In the genomic region with DNA sequence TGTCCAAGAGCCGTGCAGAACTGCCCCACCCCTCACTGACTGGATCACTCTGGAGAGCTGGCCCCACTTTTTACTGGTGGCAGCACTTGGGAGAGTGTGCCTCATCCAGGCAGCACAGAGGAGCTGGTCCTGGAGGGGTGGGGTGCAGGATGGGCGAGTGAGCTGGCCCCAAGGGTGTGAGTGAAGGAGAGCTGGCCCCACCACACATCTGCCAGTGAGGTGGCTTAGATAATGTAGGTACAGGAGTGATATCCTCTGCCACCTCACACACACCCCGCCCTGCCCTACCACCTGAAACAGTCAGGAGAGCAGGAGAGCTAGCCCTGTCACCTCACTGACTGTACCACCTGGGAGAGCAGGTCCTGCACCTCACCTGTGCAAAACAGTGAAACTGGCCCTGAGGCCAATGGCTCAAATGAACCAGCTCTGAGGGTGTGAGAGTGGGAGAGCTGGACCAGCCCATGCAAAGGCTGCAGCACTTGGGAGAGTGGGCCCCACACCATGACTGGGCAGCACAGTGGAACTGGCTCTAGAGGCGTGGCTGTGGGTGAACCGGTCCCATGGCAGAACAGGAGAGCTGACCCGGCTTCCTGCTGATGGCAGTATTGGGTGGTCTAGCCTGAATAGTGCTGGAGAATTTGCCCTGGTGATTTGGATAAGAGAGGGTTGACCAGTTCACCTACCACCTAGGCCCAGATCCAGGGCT, we compare ENCODE assay signal across 37 mouse cellular contexts. TPM values are rescaled to one million over a fixed set of nuclear protein-coding genes. Genes with fewer than 3 reads are reported as not detected.
DNase-seq lines count a peak whose midpoint lies in the region; ATAC-seq and TF ChIP-seq lines count a peak whose summit lies in the region.
"Had no signal": no experiment of that assay in that cellular context is flagged by ENCODE, and none has a peak within 500 bp of the region (broad histone marks: within the 10 kb centered on the region; RNA-seq: fewer than 3 reads in every experiment).

No protein-coding gene starts in this region.

- no peaks in the 10 kb centered on the region for H3K27me3 ChIP-seq in cerebellum, adult 2 months (ENCODE audit: control insufficient read depth, insufficient read depth, low read length)
- H3K27me3 ChIP-seq in kidney, embryonic 16.5 days (ENCODE audit: insufficient read depth, low read length), result no peaks in the 10 kb centered on the region
- H3K27me3 ChIP-seq in kidney, embryonic 15.5 days, result no peaks in the 10 kb centered on the region
- H3K27me3 ChIP-seq in intestine, embryonic 16.5 days (replicated peaks; ENCODE audit: control insufficient read depth, insufficient read depth, low read length), result no peaks in the 10 kb centered on the region
- no peaks in the 10 kb centered on the region for H3K27me3 ChIP-seq in stomach, embryonic 15.5 days (replicated peaks)
- H3K27me3 ChIP-seq: heart, embryonic 15.5 days; neural tube, embryonic 12.5 days had no signal

- peak overlapping the region; percentile 81 for H3K27ac ChIP-seq in cerebellum, adult 2 months (ENCODE audit: insufficient read depth, low read length)
- H3K27ac ChIP-seq in kidney, embryonic 16.5 days (ENCODE audit: low read length), result no peak overlapping the region
- no peak overlapping the region for H3K27ac ChIP-seq in kidney, embryonic 15.5 days
- H3K27ac ChIP-seq in intestine, embryonic 16.5 days (ENCODE audit: low read length), result no peak overlapping the region
- H3K27ac ChIP-seq in stomach, embryonic 15.5 days, result no peak overlapping the region
- H3K27ac ChIP-seq: forebrain, embryonic 10.5 days; heart, embryonic 15.5 days; macrophage; neural tube, embryonic 12.5 days had no signal

- 0 out of 2 replicates have a peak, but pooled peaks have one; percentile 32 for ATAC-seq in kidney, embryonic 16.5 days (ENCODE audit: low FRiP score, low TSS enrichment)
- ATAC-seq in kidney, embryonic 15.5 days (replicated peaks; ENCODE audit: low FRiP score), result no peak
- ATAC-seq in intestine, embryonic 16.5 days, result peak; percentile 31
- ATAC-seq in stomach, embryonic 15.5 days (ENCODE audit: insufficient read depth, low FRiP score, low read depth), result peak; percentile 36; the same call in 1 of the 2 replicates
- ATAC-seq: forebrain, postnatal 0 days; hindbrain, embryonic 16.5 days; midbrain, embryonic 16.5 days had no signal

- H3K4me3 ChIP-seq in cerebellum, adult 2 months (replicated peaks; ENCODE audit: insufficient read depth, low read depth, low read length), result no peak overlapping the region
- H3K4me3 ChIP-seq in kidney, embryonic 16.5 days (ENCODE audit: low read length), result no peak overlapping the region
- no peak overlapping the region for H3K4me3 ChIP-seq in kidney, embryonic 15.5 days (replicated peaks)
- H3K4me3 ChIP-seq in intestine, embryonic 16.5 days (ENCODE audit: low read length), result no peak overlapping the region
- H3K4me3 ChIP-seq in stomach, embryonic 15.5 days (replicated peaks), result no peak overlapping the region
- H3K4me3 ChIP-seq: forebrain, embryonic 10.5 days; heart, embryonic 15.5 days; neural tube, embryonic 12.5 days had no signal

- TF ChIP-seq POLR2A in cerebellum, adult 2 months (IDR thresholded peaks at IDR 0.05; ENCODE audit: borderline replicate concordance, insufficient read depth, low read length), result no peak

- no peaks in the 10 kb centered on the region for H3K9me3 ChIP-seq in kidney, embryonic 16.5 days (ENCODE audit: low read length)
- H3K9me3 ChIP-seq in kidney, embryonic 15.5 days (replicated peaks), result no peaks in the 10 kb centered on the region
- H3K9me3 ChIP-seq in intestine, embryonic 16.5 days (ENCODE audit: control insufficient read depth, low read length), result no peaks in the 10 kb centered on the region
- no peaks in the 10 kb centered on the region for H3K9me3 ChIP-seq in stomach, embryonic 15.5 days
- H3K9me3 ChIP-seq: forebrain, embryonic 10.5 days; heart, embryonic 15.5 days; neural tube, embryonic 12.5 days had no signal

- no peak for TF ChIP-seq CTCF in cerebellum, adult 2 months (IDR thresholded peaks at IDR 0.05; ENCODE audit: borderline replicate concordance, insufficient read depth, low read depth, low read length)

- DNase-seq in cerebellum, adult 2 months, result no peak
- DNase-seq in cerebellum, postnatal 4 days (ENCODE audit: low spot score in 2 of 2), result no peak
- no peak for DNase-seq in adrenal gland, adult 8-10 months
- DNase-seq in MN1 (ENCODE audit: low spot score), result no peak
- DNase-seq: embryo, embryonic 11 days; forebrain, postnatal 0 days; gastrocnemius, postnatal 10 days; kidney, adult 9 months; kidney, postnatal 25 days; left cerebral cortex, postnatal 4 days; lung, adult 2 months; lung, postnatal 10 days; right cerebral cortex, adult 18-20 months; right cerebral cortex, postnatal 4 days had no signal

- 77% methylated on average over 6 of the region's 6 CpGs for WGBS in cerebellum, adult 2 months
- 74% methylated on average over 6 of the region's 6 CpGs for whole genome bisulfite sequencing in kidney, embryonic 16.5 days
- 65% methylated on average over 6 of the region's 6 CpGs for WGBS in kidney, embryonic 15.5 days
- 53% methylated on average over 6 of the region's 6 CpGs for WGBS in intestine, embryonic 16.5 days
- 69% methylated on average over 6 of the region's 6 CpGs for WGBS in stomach, embryonic 15.5 days

- H3K9ac ChIP-seq in kidney, embryonic 16.5 days (replicated peaks; ENCODE audit: low read length), result no peak overlapping the region
- no peak overlapping the region for H3K9ac ChIP-seq in kidney, embryonic 15.5 days
- peak overlapping the region; percentile 22; the same call in 1 of the 2 replicates for H3K9ac ChIP-seq in intestine, embryonic 16.5 days (ENCODE audit: low read depth, low read length)
- H3K9ac ChIP-seq in stomach, embryonic 15.5 days, result no peak overlapping the region
- H3K9ac ChIP-seq: forebrain, postnatal 0 days; heart, embryonic 15.5 days; neural tube, embryonic 12.5 days had no signal

- no peaks in the 10 kb centered on the region for H3K36me3 ChIP-seq in kidney, embryonic 16.5 days (ENCODE audit: insufficient read depth, low read length)
- H3K36me3 ChIP-seq in kidney, embryonic 15.5 days, result no peaks in the 10 kb centered on the region
- H3K36me3 ChIP-seq in intestine, embryonic 16.5 days (ENCODE audit: control insufficient read depth, insufficient read depth, low read length), result no peaks in the 10 kb centered on the region
- H3K36me3 ChIP-seq in stomach, embryonic 15.5 days, result no peaks in the 10 kb centered on the region
- H3K36me3 ChIP-seq: forebrain, embryonic 10.5 days; heart, embryonic 15.5 days; neural tube, embryonic 12.5 days had no signal

- peaks cover 65% of the 10 kb centered on the region for H3K4me1 ChIP-seq in cerebellum, adult 2 months (ENCODE audit: control insufficient read depth, insufficient read depth, low read length)
- no peaks in the 10 kb centered on the region for H3K4me1 ChIP-seq in kidney, embryonic 16.5 days (ENCODE audit: insufficient read depth, low read length)
- no peaks in the 10 kb centered on the region for H3K4me1 ChIP-seq in kidney, embryonic 15.5 days
- peaks cover 15% of the 10 kb centered on the region for H3K4me1 ChIP-seq in intestine, embryonic 16.5 days (ENCODE audit: control insufficient read depth, insufficient read depth, low read length)
- no peaks in the 10 kb centered on the region for H3K4me1 ChIP-seq in stomach, embryonic 15.5 days
- H3K4me1 ChIP-seq: forebrain, embryonic 10.5 days; heart, embryonic 15.5 days; neural tube, embryonic 12.5 days had no signal

- no peak overlapping the region for H3K4me2 ChIP-seq in kidney, embryonic 16.5 days (replicated peaks; ENCODE audit: low read depth, low read length)
- H3K4me2 ChIP-seq in kidney, embryonic 15.5 days, result no peak overlapping the region
- no peak overlapping the region for H3K4me2 ChIP-seq in intestine, embryonic 16.5 days (ENCODE audit: low read depth, low read length)
- no peak overlapping the region for H3K4me2 ChIP-seq in stomach, embryonic 15.5 days
- H3K4me2 ChIP-seq: heart, embryonic 15.5 days; midbrain, embryonic 11.5 days; neural tube, embryonic 12.5 days had no signal

RNA-seq across cellular contexts. Expression of gene Lcn12, which starts 5.6 kb away (rescaled TPM):
- polyA plus RNA-seq in cerebellum, adult 2 months (2012; rRNA removed), result not detected in 2 replicates
- not detected in 2 replicates for polyA plus RNA-seq in kidney, embryonic 16.5 days (2015; fragmentation: Nextera tagmentation; extraction: Ambion mirVana)
- polyA plus RNA-seq in kidney, embryonic 15.5 days (2015; fragmentation: Nextera tagmentation; extraction: Ambion mirVana), result not detected in 2 replicates
- 0.32 TPM in 1 of 2 replicates, not detected in the other for polyA plus RNA-seq in intestine, embryonic 16.5 days (2015; fragmentation: Nextera tagmentation; extraction: Ambion mirVana)
- polyA plus RNA-seq in stomach, embryonic 15.5 days (2015; fragmentation: Nextera tagmentation; extraction: Ambion mirVana), result not detected in 2 replicates
- not detected for total RNA-seq in adrenal gland, adult 8-10 months (2022)
- total RNA-seq: adrenal gland, postnatal 10 days; CH12.LX; ES-E14; forebrain, postnatal 0 days; gastrocnemius, postnatal 10 days; heart, postnatal 25 days; layer of hippocampus, adult 8-10 months; layer of hippocampus, postnatal 25 days; left cerebral cortex, postnatal 4 days had no signal
- polyA plus RNA-seq: C2C12; embryonic facial prominence, embryonic 14.5 days; forebrain, embryonic 10.5 days; forebrain, postnatal 0 days; heart, embryonic 15.5 days; hindbrain, embryonic 11.5 days; hindbrain, embryonic 16.5 days; intestine, embryonic 14.5 days; limb, embryonic 14.5 days; lung, adult 2 months; macrophage; midbrain, embryonic 11.5 days; midbrain, embryonic 16.5 days; neural tube, embryonic 12.5 days; spleen, adult 2 months had no signal

RNA-seq across cellular contexts. Expression of gene Fbxw5, which starts 12.4 kb away (rescaled TPM):
- 54.7 and 59.4 TPM in 2 replicates for polyA plus RNA-seq in cerebellum, adult 2 months (2012; rRNA removed)
- 105 and 115 TPM in 2 replicates for polyA plus RNA-seq in kidney, embryonic 16.5 days (2015; fragmentation: Nextera tagmentation; extraction: Ambion mirVana)
- polyA plus RNA-seq in kidney, embryonic 15.5 days (2015; fragmentation: Nextera tagmentation; extraction: Ambion mirVana), result 85.1 and 96.1 TPM in 2 replicates
- polyA plus RNA-seq in intestine, embryonic 16.5 days (2015; fragmentation: Nextera tagmentation; extraction: Ambion mirVana), result 70.2 and 71.9 TPM in 2 replicates
- 64.4 and 71.4 TPM in 2 replicates for polyA plus RNA-seq in stomach, embryonic 15.5 days (2015; fragmentation: Nextera tagmentation; extraction: Ambion mirVana)
- total RNA-seq in adrenal gland, adult 8-10 months (2022), result 100 to 1,000 TPM in 3 of 4 experiments, 10 to 100 TPM in 1; 82.5 to 114 (median 107) TPM

RNA-seq across cellular contexts. Expression of gene C8g, which starts 13.4 kb away (rescaled TPM):
- 3.6 and 4.2 TPM in 2 replicates for polyA plus RNA-seq in cerebellum, adult 2 months (2012; rRNA removed)
- 9.5 and 9.6 TPM in 2 replicates for polyA plus RNA-seq in kidney, embryonic 16.5 days (2015; fragmentation: Nextera tagmentation; extraction: Ambion mirVana)
- polyA plus RNA-seq in kidney, embryonic 15.5 days (2015; fragmentation: Nextera tagmentation; extraction: Ambion mirVana), result 6.3 and 7.8 TPM in 2 replicates
- polyA plus RNA-seq in intestine, embryonic 16.5 days (2015; fragmentation: Nextera tagmentation; extraction: Ambion mirVana), result 6.8 and 8.5 TPM in 2 replicates
- 8.3 and 8.6 TPM in 2 replicates for polyA plus RNA-seq in stomach, embryonic 15.5 days (2015; fragmentation: Nextera tagmentation; extraction: Ambion mirVana)
- total RNA-seq in adrenal gland, adult 8-10 months (2022), result 1 to 10 TPM in 3 of 4 experiments, under 1 TPM in 1; 0.70 to 2.3 (median 1.6) TPM

RNA-seq across cellular contexts. Expression of gene Ptgds, which starts 18.3 kb away (rescaled TPM):
- 2,130 and 2,485 TPM in 2 replicates for polyA plus RNA-seq in cerebellum, adult 2 months (2012; rRNA removed)
- polyA plus RNA-seq in kidney, embryonic 16.5 days (2015; fragmentation: Nextera tagmentation; extraction: Ambion mirVana), result 1.8 and 4.7 TPM in 2 replicates
- 1.6 and 2.2 TPM in 2 replicates for polyA plus RNA-seq in kidney, embryonic 15.5 days (2015; fragmentation: Nextera tagmentation; extraction: Ambion mirVana)
- 4.0 and 4.5 TPM in 2 replicates for polyA plus RNA-seq in intestine, embryonic 16.5 days (2015; fragmentation: Nextera tagmentation; extraction: Ambion mirVana)
- 6.8 and 7.5 TPM in 2 replicates for polyA plus RNA-seq in stomach, embryonic 15.5 days (2015; fragmentation: Nextera tagmentation; extraction: Ambion mirVana)
- 10 to 100 TPM in 1 of 4 experiments, 1 to 10 TPM in 3; 3.2 to 10.5 (median 4.4) TPM for total RNA-seq in adrenal gland, adult 8-10 months (2022)
- polyA plus RNA-seq: C2C12; macrophage; midbrain, embryonic 11.5 days had no signal

RNA-seq across cellular contexts. Expression of gene Paxx, which starts 27.2 kb away (rescaled TPM):
- polyA plus RNA-seq in cerebellum, adult 2 months (2012; rRNA removed), result 196 and 230 TPM in 2 replicates
- 33.8 and 35.9 TPM in 2 replicates for polyA plus RNA-seq in kidney, embryonic 16.5 days (2015; fragmentation: Nextera tagmentation; extraction: Ambion mirVana)
- polyA plus RNA-seq in kidney, embryonic 15.5 days (2015; fragmentation: Nextera tagmentation; extraction: Ambion mirVana), result 30.4 and 31.8 TPM in 2 replicates
- polyA plus RNA-seq in intestine, embryonic 16.5 days (2015; fragmentation: Nextera tagmentation; extraction: Ambion mirVana), result 31.5 and 37.4 TPM in 2 replicates
- 35.3 and 37.4 TPM in 2 replicates for polyA plus RNA-seq in stomach, embryonic 15.5 days (2015; fragmentation: Nextera tagmentation; extraction: Ambion mirVana)
- 10 to 100 TPM; 32.4 to 68.2 (median 43.4) TPM for total RNA-seq in adrenal gland, adult 8-10 months (2022)
